ENCODE assay signal across 18 mouse cellular contexts in genomic region chr7:129974837-129975236, GRCm38 (mm10).
DNase-seq lines count a peak whose midpoint lies in the region; ATAC-seq and TF ChIP-seq lines count a peak whose summit lies in the region.
"Had no signal": no experiment of that assay in that cellular context is flagged by ENCODE, and none has a peak within 500 bp of the region (broad histone marks: within the 10 kb centered on the region; RNA-seq: fewer than 3 reads in every experiment).

No protein-coding gene starts in this region.

- ATAC-seq in embryonic facial prominence, embryonic 15.5 days (ENCODE audit: insufficient number of reproducible peaks, low FRiP score, low TSS enrichment, low read depth) = no peak
- ATAC-seq in forebrain, embryonic 13.5 days = no peak
- ATAC-seq: forebrain, embryonic 14.5 days had no signal

- no peak overlapping the region for H3K4me2 ChIP-seq in embryonic facial prominence, embryonic 15.5 days (replicated peaks)
- no peak overlapping the region for H3K4me2 ChIP-seq in forebrain, embryonic 13.5 days
- H3K4me2 ChIP-seq: liver, embryonic 15.5 days; midbrain, embryonic 12.5 days; neural tube, embryonic 13.5 days had no signal

- DNase-seq in heart, adult 11 months = peak; percentile 64
- DNase-seq in heart, postnatal 36 days = no peak
- DNase-seq in ES-E14 (ENCODE audit: low read depth, low spot score) = no peak
- DNase-seq in right cerebral cortex, postnatal 36 days (ENCODE audit: low spot score in 2 of 2) = no peak
- no peak for DNase-seq in adrenal gland, postnatal 10 days
- DNase-seq: cerebellum, adult 8-10 months; gastrocnemius, postnatal 25 days; kidney, adult 18-20 months; right cerebral cortex, postnatal 14 days had no signal

- intact Hi-C loops in heart, postnatal 36 days (cut with DNase I) = no loop called here

- H3K9ac ChIP-seq in ES-E14 (ENCODE audit: insufficient read depth, low read depth, low read length, poor library complexity, severe bottlenecking) = no peak overlapping the region
- H3K9ac ChIP-seq in embryonic facial prominence, embryonic 15.5 days = no peak overlapping the region
- no peak overlapping the region for H3K9ac ChIP-seq in forebrain, embryonic 13.5 days
- H3K9ac ChIP-seq: liver, embryonic 15.5 days; midbrain, embryonic 12.5 days; neural tube, embryonic 13.5 days had no signal

- H3K4me3 ChIP-seq in ES-E14 (ENCODE audit: insufficient read depth in 1 of 2, low read depth in 1 of 2, low read length in 2 of 2, poor library complexity in 1 of 2, severe bottlenecking in 1 of 2) = 0 out of 4 replicates have a peak overlapping the region, but pooled peaks have one; percentile 26
- no peak overlapping the region for H3K4me3 ChIP-seq in embryonic facial prominence, embryonic 15.5 days (replicated peaks)
- no peak overlapping the region for H3K4me3 ChIP-seq in olfactory bulb, adult 2 months (ENCODE audit: insufficient read depth, low read depth, low read length)
- no peak overlapping the region for H3K4me3 ChIP-seq in forebrain, embryonic 13.5 days
- H3K4me3 ChIP-seq: liver, embryonic 15.5 days; midbrain, embryonic 12.5 days; neural tube, embryonic 13.5 days had no signal

- TF ChIP-seq CTCF in olfactory bulb, adult 2 months (IDR thresholded peaks at IDR 0.05; ENCODE audit: insufficient read depth, low read depth, low read length) = no peak

- 60% methylated on average over 11 of the region's 11 CpGs for WGBS in embryonic facial prominence, embryonic 15.5 days
- WGBS in olfactory bulb, adult 2 months = 50% methylated on average over 11 of the region's 11 CpGs
- WGBS in forebrain, embryonic 13.5 days = 81% methylated on average over 11 of the region's 11 CpGs

- no peak for TF ChIP-seq POLR2A in olfactory bulb, adult 2 months (IDR thresholded peaks at IDR 0.05; ENCODE audit: insufficient read depth, low read depth, low read length)

- H3K27ac ChIP-seq in ES-E14 (ENCODE audit: insufficient read depth, low read depth, low read length, poor library complexity, severe bottlenecking) = no peak overlapping the region
- H3K27ac ChIP-seq in embryonic facial prominence, embryonic 15.5 days (replicated peaks) = peak overlapping the region; percentile 91
- peak overlapping the region; percentile 89 for H3K27ac ChIP-seq in olfactory bulb, adult 2 months (ENCODE audit: insufficient read depth, low read depth, low read length)
- H3K27ac ChIP-seq in forebrain, embryonic 13.5 days = no peak overlapping the region
- H3K27ac ChIP-seq: kidney, postnatal 0 days; liver, embryonic 15.5 days; macrophage; midbrain, embryonic 12.5 days; neural tube, embryonic 13.5 days had no signal

- no peaks in the 10 kb centered on the region for H3K4me1 ChIP-seq in ES-E14 (ENCODE audit: control insufficient read depth in 2 of 2, insufficient read depth in 2 of 2, low read length in 2 of 2, poor library complexity in 1 of 2)
- H3K4me1 ChIP-seq in embryonic facial prominence, embryonic 15.5 days = peaks cover 19% of the 10 kb centered on the region
- peaks cover 20% of the 10 kb centered on the region for H3K4me1 ChIP-seq in olfactory bulb, adult 2 months (ENCODE audit: control insufficient read depth, insufficient read depth, low read length)
- H3K4me1 ChIP-seq in forebrain, embryonic 13.5 days = no peaks in the 10 kb centered on the region
- H3K4me1 ChIP-seq: liver, embryonic 15.5 days; midbrain, embryonic 12.5 days; neural tube, embryonic 13.5 days had no signal

- no peaks in the 10 kb centered on the region for H3K27me3 ChIP-seq in embryonic facial prominence, embryonic 15.5 days
- peaks cover 3% of the 10 kb centered on the region; the same call in 1 of the 2 replicates for H3K27me3 ChIP-seq in forebrain, embryonic 13.5 days
- H3K27me3 ChIP-seq: liver, embryonic 15.5 days; midbrain, embryonic 12.5 days; neural tube, embryonic 13.5 days had no signal

- in situ Hi-C loops in ES-E14 (cut with MboI; ENCODE audit: low sequenced_read_pairs in 2 of 2, unreplicated experiment in 2 of 2) = no loop called here

- no peaks in the 10 kb centered on the region for H3K36me3 ChIP-seq in ES-E14 (ENCODE audit: control insufficient read depth, insufficient read depth, low read length, poor library complexity, severe bottlenecking)
- H3K36me3 ChIP-seq in embryonic facial prominence, embryonic 15.5 days = no peaks in the 10 kb centered on the region
- no peaks in the 10 kb centered on the region for H3K36me3 ChIP-seq in forebrain, embryonic 13.5 days (ENCODE audit: poor library complexity, severe bottlenecking)
- H3K36me3 ChIP-seq: liver, embryonic 15.5 days; midbrain, embryonic 12.5 days; neural tube, embryonic 13.5 days had no signal

- no peaks in the 10 kb centered on the region for H3K9me3 ChIP-seq in ES-E14 (ENCODE audit: control insufficient read depth, insufficient read depth, low read depth, low read length)
- no peaks in the 10 kb centered on the region for H3K9me3 ChIP-seq in embryonic facial prominence, embryonic 15.5 days (replicated peaks)
- H3K9me3 ChIP-seq in forebrain, embryonic 13.5 days (replicated peaks) = no peaks in the 10 kb centered on the region
- H3K9me3 ChIP-seq: liver, embryonic 15.5 days; midbrain, embryonic 12.5 days; neural tube, embryonic 13.5 days had no signal

TF ChIP-seq in ES-E14, 5 proteins besides CTCF, POLR2A, EP300 and RAD21:
- no peak for TF ChIP-seq ZNF384 (IDR thresholded peaks at IDR 0.05; ENCODE audit: low read depth, low read length)
- no peak for TF ChIP-seq CHD2 (IDR thresholded peaks at IDR 0.05; ENCODE audit: low read depth, low read length)

Comparison
In these comparisons a context has a peak if more than half of its experiments do, and no peak if none do; other contexts are left out.
1. H3K27ac ChIP-seq: peak in embryonic facial prominence, embryonic 15.5 days (single experiment) and olfactory bulb, adult 2 months (single experiment); none in ES-E14 (single experiment) and forebrain, embryonic 13.5 days (single experiment).
2. H3K4me3 ChIP-seq: peak in ES-E14 (2 of 2); none in embryonic facial prominence, embryonic 15.5 days (single experiment), olfactory bulb, adult 2 months (single experiment) and forebrain, embryonic 13.5 days (single experiment).